Mouse (Mus musculus) heart, adult 2 months (tissue): ENCODE results near the gene Ambp. TPM values are rescaled to one million over a fixed set of nuclear protein-coding genes. Genes with fewer than 3 reads are reported as not detected.

Experiments used
- DNase-seq, 2 experiments: peaks; one replicate each; pipeline ENCODE4 v3.0.0; 2021
- H3K27ac ChIP-seq: fragments of 200-600 bp; 2 replicates; pipeline ENCODE4 v1.8.1; 2022
- H3K27me3 ChIP-seq: fragments of 200-500 bp; 2 replicates; pipeline ENCODE4 v1.6.1; 2012; ENCODE audit warnings: mild to moderate bottlenecking, low read length, inconsistent platforms, mixed read lengths; ENCODE audit not compliant: control insufficient read depth, insufficient read depth
- H3K36me3 ChIP-seq: fragments of 200-500 bp; 2 replicates; pipeline ENCODE4 v1.6.1; 2012; ENCODE audit warnings: low read length, inconsistent platforms; ENCODE audit not compliant: control insufficient read depth, insufficient read depth
- H3K4me1 ChIP-seq: fragments of 200-500 bp; 2 replicates; pipeline ENCODE4 v1.6.1; 2011; ENCODE audit warnings: low read length; ENCODE audit not compliant: control insufficient read depth, insufficient read depth
- H3K4me3 ChIP-seq: fragments of 200-600 bp; 2 replicates; pipeline ENCODE4 v1.8.1; 2022
- H3K79me2 ChIP-seq: fragments of 200-500 bp; replicated peaks from 2 replicates; pipeline ENCODE4 v1.6.1; 2012; ENCODE audit warnings: mild to moderate bottlenecking, inconsistent platforms, low read length, moderate library complexity, mixed read lengths; ENCODE audit not compliant: control insufficient read depth, insufficient read depth
- H3K9ac ChIP-seq: fragments of 200-500 bp; 2 replicates; pipeline ENCODE4 v1.6.1; 2012; ENCODE audit warnings: low read depth, mild to moderate bottlenecking, control low read depth, inconsistent platforms, low read length, mixed read lengths
- CTCF ChIP-seq: fragments of 200-600 bp; IDR thresholded peaks from 2 replicates; pipeline ENCODE4 v1.8.1; 2022; ENCODE audit warnings: antibody characterized with exemption, mild to moderate bottlenecking, moderate library complexity
- EP300 ChIP-seq: fragments of 200-500 bp; IDR thresholded peaks from 2 replicates; pipeline ENCODE4 v1.6.1; 2011; ENCODE audit warnings: low read depth, low read length, control low read depth; ENCODE audit not compliant: insufficient read depth
- POLR2A ChIP-seq: fragments of 200-500 bp; IDR thresholded peaks from 2 replicates; pipeline ENCODE4 v1.6.1; 2011; ENCODE audit warnings: mild to moderate bottlenecking, low read depth, low read length, control low read depth; ENCODE audit not compliant: insufficient read depth
- WGBS: fragments of 180-500 bp; shearing (Covaris S2); methylation state at CpG from one replicate; pipeline ENCODE4 v1.1.7; 2018; 5-methylcytosine and 5-hydroxymethylcytosine counted together
- intact Hi-C: fragments of 180-260 bp; cut with DNase I; formaldehyde crosslinking; loops from one replicate; pipeline ENCODE4 v1.15.1; 2025
- long read RNA-seq: library from polyadenylated mRNA; stranded (forward); transcript quantifications from one replicate; pipeline ENCODE4 v2.0.0, GENCODE M21; 2021
- polyA plus RNA-seq: library from polyadenylated mRNA; depleted of rRNA; stranded (reverse); fragments of >200 nt; gene quantifications from 2 replicates; pipeline ENCODE4 v1.2.3, GENCODE M21; 2012; rRNA removed
- total RNA-seq, 2 experiments: library from RNA; stranded (reverse); gene quantifications; 2 replicates each; pipeline ENCODE4 v1.2.3; 2021

Ambp gene
- total RNA-seq: not detected
- polyA plus RNA-seq: 0.91 TPM in 1 of 2 replicates, not detected in the other
- long read RNA-seq: 0 reads

DNA sequence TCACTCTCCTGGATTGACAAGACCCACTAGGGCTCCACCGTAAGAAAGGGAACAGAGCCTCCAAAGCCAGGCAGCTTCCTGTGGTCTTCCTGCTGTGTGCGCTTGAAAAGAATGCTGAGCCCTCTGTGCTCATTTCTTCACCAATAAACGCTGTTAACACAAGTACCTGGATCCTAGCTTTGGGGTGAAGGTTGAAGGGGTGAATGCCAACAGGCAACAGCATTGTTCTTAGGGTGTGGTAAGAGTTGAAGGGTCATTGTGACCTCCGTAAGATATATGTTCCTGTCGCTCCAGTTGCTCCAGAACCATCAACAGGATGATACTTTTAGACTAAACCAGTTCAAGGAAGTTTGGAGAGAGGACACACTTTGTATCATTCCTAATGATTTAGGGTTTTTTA is at the start of gene Ambp:
Ambp (minus strand) TSS at position 101 of the 400 bp plus-strand sequence.
- no peak for DNase-seq
- Histone ChIP-seq H3K9ac (no peak within 1 kb of the TSS), H3K27me3 (no peaks in the 10 kb centered on the region), H3K79me2 (no peaks in the 10 kb centered on the region), H3K4me1 (no peaks in the 10 kb centered on the region), H3K36me3 (no peaks in the 10 kb centered on the region), H3K4me3 (no peak within 1 kb of the TSS), H3K27ac (no peak within 1 kb of the TSS)
- intact Hi-C loops: loop anchor here (5.0 kb wide), 1 partner anchor 38 kb away; no protein-coding TSS in a partner anchor
- WGBS: 66% methylated on average over 5 of the region's 5 CpGs
- TF ChIP-seq CTCF: no peak
- no peak for TF ChIP-seq EP300
- no peak for TF ChIP-seq POLR2A

DNA sequence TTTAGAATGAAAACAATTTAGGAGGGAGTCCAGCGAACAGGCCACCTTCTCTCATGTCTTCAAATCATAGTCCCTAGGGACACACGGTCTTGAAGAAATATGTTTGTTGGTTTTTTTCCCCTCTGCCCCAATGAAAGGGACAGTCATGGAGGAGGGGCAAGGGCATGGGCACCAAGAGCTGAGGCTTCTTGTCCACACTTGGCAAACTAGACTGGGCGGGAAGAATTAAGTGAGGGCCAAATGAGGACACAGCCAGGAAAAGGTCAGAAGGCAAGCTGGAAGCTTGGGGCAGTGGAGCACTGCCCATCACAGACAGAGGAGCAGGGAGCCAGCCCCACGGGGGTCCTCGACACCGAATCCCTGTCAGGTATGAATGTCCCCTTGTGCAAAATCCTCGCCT is 49.3 kb upstream of the Ambp start:
- no peak overlapping the region for H3K27ac ChIP-seq
- DNase-seq: no peak

DNA sequence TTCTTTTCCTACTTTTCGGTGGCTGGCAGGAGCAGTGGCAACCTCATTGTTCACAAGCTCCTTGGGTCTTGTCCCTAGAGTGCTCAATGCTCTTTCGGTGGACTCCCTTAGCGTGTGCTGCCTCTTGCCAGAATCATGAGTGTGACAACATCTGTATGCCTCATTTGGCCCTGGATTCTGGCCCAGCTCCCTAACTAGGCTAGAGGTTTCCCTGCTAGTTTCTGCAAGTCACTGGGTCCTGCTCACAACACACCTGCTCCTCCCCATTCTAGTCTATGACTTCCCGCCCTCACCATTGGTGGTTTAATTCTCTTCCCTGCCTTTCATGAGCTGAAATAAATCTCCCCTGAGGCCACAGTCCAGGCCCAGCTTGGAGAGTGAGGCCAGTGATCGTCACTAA is 44.8 kb upstream of the Ambp start:
- Histone ChIP-seq H3K4me3 (no peak overlapping the region), H3K9ac (no peak overlapping the region), H3K36me3 (no peaks in the 10 kb centered on the region), H3K27ac (no peak overlapping the region), H3K4me1 (no peaks in the 10 kb centered on the region), H3K79me2 (no peaks in the 10 kb centered on the region), H3K27me3 (no peaks in the 10 kb centered on the region)
- DNase-seq: peak in 1 of 2 experiments; percentile 23
- no peak for TF ChIP-seq POLR2A
- no peak for TF ChIP-seq CTCF
- TF ChIP-seq EP300: no peak
- intact Hi-C loops: no loop called here
- WGBS: 66% methylated on average over 5 of the region's 5 CpGs

More for the DNA sequence above, 49.3 kb upstream of the Ambp start:
- H3K9ac ChIP-seq: no peak overlapping the region
- intact Hi-C loops: no loop called here
- no peaks in the 10 kb centered on the region for H3K27me3 ChIP-seq
- no peak for TF ChIP-seq POLR2A
- no peak for TF ChIP-seq EP300
- TF ChIP-seq CTCF: no peak
- no peaks in the 10 kb centered on the region for H3K4me1 ChIP-seq
- WGBS: 85% methylated on average over 7 of the region's 7 CpGs
- no peaks in the 10 kb centered on the region for H3K36me3 ChIP-seq
- H3K4me3 ChIP-seq: no peak overlapping the region
- no peaks in the 10 kb centered on the region for H3K79me2 ChIP-seq

DNA sequence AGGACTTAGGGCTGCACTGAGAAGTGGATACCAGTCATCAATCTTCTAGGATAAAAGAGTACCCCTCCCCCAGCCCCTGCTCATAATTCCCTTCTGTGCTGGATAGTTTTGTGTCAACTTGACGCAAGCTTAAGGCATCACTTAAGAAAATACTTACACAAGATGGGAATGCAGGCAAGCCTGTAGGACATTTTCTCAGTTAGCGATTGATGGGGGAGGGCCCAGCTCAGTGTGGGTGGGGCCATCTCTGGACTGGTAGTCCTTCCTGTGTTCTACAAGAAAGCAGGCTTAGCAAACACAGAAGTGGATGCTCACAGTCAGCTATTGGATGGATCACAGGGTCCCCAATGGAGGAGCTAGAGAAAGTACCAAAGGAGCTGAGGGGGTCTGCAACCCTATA is 39.8 kb upstream of the Ambp start:
- DNase-seq: no peak
- Histone ChIP-seq H3K27ac (no peak overlapping the region), H3K9ac (no peak overlapping the region), H3K4me3 (no peak overlapping the region), H3K79me2 (no peaks in the 10 kb centered on the region), H3K27me3 (no peaks in the 10 kb centered on the region), H3K4me1 (no peaks in the 10 kb centered on the region), H3K36me3 (no peaks in the 10 kb centered on the region)
- WGBS: 82% methylated on average over 2 of the region's 2 CpGs
- intact Hi-C loops: loop anchor here (5.0 kb wide), 1 partner anchor 42 kb away; the partner anchor contains the start of gene Ambp
- TF ChIP-seq CTCF (no peak), POLR2A (no peak), EP300 (no peak)

DNA sequence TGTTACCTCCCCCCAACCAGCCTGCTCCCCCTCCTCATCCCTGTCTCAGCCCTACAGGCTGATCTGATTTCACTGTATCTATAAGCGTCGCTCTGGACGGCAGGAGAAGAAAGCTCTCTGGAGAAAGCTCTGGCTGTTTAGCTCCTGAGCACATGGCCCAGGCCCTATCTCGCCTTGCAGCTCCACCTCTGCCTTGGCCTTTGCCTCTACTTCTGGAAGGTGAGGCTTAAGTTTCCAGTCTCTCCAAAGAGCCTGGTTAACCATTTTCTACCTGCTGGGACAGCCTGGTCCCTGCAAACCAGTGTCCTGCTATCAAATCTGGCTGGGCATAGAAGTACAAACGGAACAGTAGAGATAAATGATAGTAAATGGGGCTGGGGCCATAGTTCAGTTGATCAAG is 37.0 kb upstream of the Ambp start:
- TF ChIP-seq CTCF (no peak), EP300 (no peak), POLR2A (no peak)
- Histone ChIP-seq H3K4me3 (no peak overlapping the region), H3K9ac (no peak overlapping the region), H3K36me3 (no peaks in the 10 kb centered on the region), H3K27ac (no peak overlapping the region), H3K79me2 (no peaks in the 10 kb centered on the region), H3K4me1 (no peaks in the 10 kb centered on the region), H3K27me3 (no peaks in the 10 kb centered on the region)
- intact Hi-C loops: loop anchor here (5.0 kb wide), 1 partner anchor 39 kb away; the partner anchor contains the start of gene Ambp
- WGBS: 72% methylated on average over 5 of the region's 5 CpGs
- no peak for DNase-seq

DNA sequence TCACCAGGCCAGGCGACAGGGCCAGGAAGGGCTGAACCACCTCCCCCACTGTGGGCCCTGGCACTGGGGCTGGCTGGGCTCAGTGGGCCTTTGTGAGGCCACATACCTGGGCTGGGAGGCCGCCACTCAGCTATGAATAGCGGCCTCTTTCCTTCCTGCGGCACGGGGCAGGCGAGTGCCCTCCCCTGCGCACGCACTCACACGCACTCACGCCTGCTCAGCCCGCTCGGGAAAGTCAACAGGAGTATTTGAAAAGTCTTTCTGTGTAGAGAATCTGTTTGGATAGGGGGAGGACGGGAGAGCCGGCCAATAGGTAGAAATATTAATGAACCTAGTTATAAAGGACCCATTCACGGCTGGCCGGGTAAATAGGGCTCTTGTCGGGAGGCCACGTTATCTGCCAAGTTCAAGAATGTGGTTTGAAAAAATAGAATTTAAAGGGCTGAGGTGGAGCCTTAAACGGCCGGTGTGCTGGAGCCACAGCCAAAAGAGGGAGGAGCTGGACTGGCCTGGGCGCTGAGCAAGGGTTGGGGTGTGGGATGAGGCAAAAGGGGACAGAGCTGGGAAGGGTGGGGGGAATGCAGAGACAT is 31.8 kb upstream of the Ambp start:
- TF ChIP-seq CTCF: no peak
- no peak for TF ChIP-seq POLR2A
- no peak for TF ChIP-seq EP300
- intact Hi-C loops: no loop called here
- no peaks in the 10 kb centered on the region for H3K4me1 ChIP-seq
- no peak overlapping the region for H3K27ac ChIP-seq
- WGBS: 42% methylated on average over 21 of the region's 21 CpGs
- no peaks in the 10 kb centered on the region for H3K27me3 ChIP-seq
- peak in 1 of 2 experiments; percentile 13 for DNase-seq
- H3K4me3 ChIP-seq: no peak overlapping the region
- no peaks in the 10 kb centered on the region for H3K36me3 ChIP-seq
- H3K9ac ChIP-seq: no peak overlapping the region
- no peaks in the 10 kb centered on the region for H3K79me2 ChIP-seq
